Mouse (Mus musculus) cerebellum, postnatal 10 days (tissue): Measurements from ENCODE around the gene Gm21820.
"Not testable (repeated sequence)": the region's sequence is repeated elsewhere in the genome, so short reads cannot be mapped to it uniquely, and the experiment has no call there.

Experiments
- DNase-seq, 2 experiments: peaks; one replicate each; pipeline ENCODE4 v3.0.0; 2021; ENCODE audit warnings: mixed read lengths in 2 of 2

Gm21820 gene

GRCm38 (mm10) chrY:5249341-5249740 lies at the start of gene Gm21820:
TSS of gene Gm21820 (minus strand) at chrY:5249441.
- DNase-seq = not testable (repeated sequence)
